Mouse (Mus musculus) stomach, embryonic 14.5 days (tissue): ENCODE measurements around the gene Thsd7b. TPM values are rescaled to one million over a fixed set of nuclear protein-coding genes. Genes with fewer than 3 reads are reported as not detected.
"Not testable (repeated sequence)": the region's sequence is repeated elsewhere in the genome, so short reads cannot be mapped to it uniquely, and the experiment has no call there.

ENCODE experiments used
- ATAC-seq: fragments of 200-750 bp; cut with Nextera tagmentation; 2 replicates; pipeline ENCODE4 v1.8.0; 2017; ENCODE audit warnings: low read depth, moderate TSS enrichment; ENCODE audit not compliant: insufficient number of reproducible peaks, insufficient read depth, low FRiP score
- H3K27ac ChIP-seq: fragments of 300-500 bp; sonication (generic); 2 replicates; pipeline ENCODE4 v1.5.1; 2014; ENCODE audit warnings: mild to moderate bottlenecking, low read length, moderate library complexity, mixed read lengths
- H3K27me3 ChIP-seq: fragments of 300-500 bp; sonication (generic); 2 replicates; pipeline ENCODE4 v1.6.1; 2014; ENCODE audit warnings: low read length, control low read depth, mixed read lengths; ENCODE audit not compliant: control insufficient read depth, insufficient read depth
- H3K36me3 ChIP-seq: fragments of 300-500 bp; sonication (generic); 2 replicates; pipeline ENCODE4 v1.6.1; 2014; ENCODE audit warnings: mild to moderate bottlenecking, control low read depth, low read length, moderate library complexity, mixed read lengths; ENCODE audit not compliant: control insufficient read depth, insufficient read depth
- H3K4me1 ChIP-seq: fragments of 300-500 bp; sonication (generic); 2 replicates; pipeline ENCODE4 v1.6.1; 2014; ENCODE audit warnings: low read length, control low read depth, mixed read lengths; ENCODE audit not compliant: control insufficient read depth, insufficient read depth
- H3K4me2 ChIP-seq: fragments of 300-500 bp; sonication (generic); replicated peaks from 2 replicates; pipeline ENCODE4 v1.6.1; 2014; ENCODE audit warnings: low read depth, low read length, control low read depth
- H3K4me3 ChIP-seq: fragments of 300-500 bp; sonication (generic); 2 replicates; pipeline ENCODE4 v1.5.1; 2014; ENCODE audit warnings: low read depth, low read length, control low read depth
- H3K9ac ChIP-seq: fragments of 300-500 bp; sonication (generic); replicated peaks from 2 replicates; pipeline ENCODE4 v1.6.1; 2014; ENCODE audit warnings: low read depth, mild to moderate bottlenecking, control low read depth, low read length, moderate library complexity, mixed read lengths
- H3K9me3 ChIP-seq: fragments of 300-500 bp; sonication (generic); 2 replicates; pipeline ENCODE4 v1.6.1; 2016; ENCODE audit warnings: low read depth, low read length, control low read depth; ENCODE audit not compliant: control insufficient read depth
- WGBS: fragments of 180-500 bp; shearing (Covaris S2); extraction: QIAGEN DNeasy Blood & Tissue Kit; methylation state at CpG from one replicate; pipeline ENCODE4 v1.1.7; 2014; 5-methylcytosine and 5-hydroxymethylcytosine counted together
- polyA plus RNA-seq: library from polyadenylated mRNA; unstranded; fragments of >200 nt; fragmentation: Nextera tagmentation; extraction: Ambion mirVana; gene quantifications from 2 replicates; pipeline ENCODE4 v1.2.1, GENCODE M21; 2014

Gene Thsd7b
- polyA plus RNA-seq, 1 experiment from 2014 or later, result 2.5 TPM

DNA sequence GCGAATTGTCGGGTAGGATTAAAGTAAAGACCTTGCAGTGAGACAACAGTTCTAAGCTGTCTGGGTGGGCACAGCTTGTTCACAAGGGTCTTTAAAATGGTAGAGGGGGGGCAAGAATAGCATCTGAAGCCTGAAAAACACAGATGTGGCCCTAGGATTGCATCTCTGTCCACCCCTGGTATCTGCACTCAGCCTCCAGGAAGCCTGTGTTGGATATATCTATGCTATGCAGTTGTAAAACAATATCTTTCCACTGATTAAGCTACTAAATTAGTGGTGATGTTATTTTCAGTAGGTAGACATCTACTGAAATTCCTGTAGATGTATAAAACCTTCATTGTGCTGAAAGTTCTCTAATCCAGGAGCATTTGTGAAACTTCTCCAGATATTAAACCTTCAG, 840.4 kb downstream of the Thsd7b start:
- 92% methylated on average over 2 of the region's 2 CpGs for WGBS
- Histone ChIP-seq H3K36me3 (no peaks in the 10 kb centered on the region), H3K27me3 (no peaks in the 10 kb centered on the region), H3K9ac (no peak overlapping the region), H3K27ac (no peak overlapping the region), H3K4me1 (no peaks in the 10 kb centered on the region), H3K9me3 (no peaks in the 10 kb centered on the region), H3K4me2 (no peak overlapping the region), H3K4me3 (no peak overlapping the region)
- no peak for ATAC-seq

DNA sequence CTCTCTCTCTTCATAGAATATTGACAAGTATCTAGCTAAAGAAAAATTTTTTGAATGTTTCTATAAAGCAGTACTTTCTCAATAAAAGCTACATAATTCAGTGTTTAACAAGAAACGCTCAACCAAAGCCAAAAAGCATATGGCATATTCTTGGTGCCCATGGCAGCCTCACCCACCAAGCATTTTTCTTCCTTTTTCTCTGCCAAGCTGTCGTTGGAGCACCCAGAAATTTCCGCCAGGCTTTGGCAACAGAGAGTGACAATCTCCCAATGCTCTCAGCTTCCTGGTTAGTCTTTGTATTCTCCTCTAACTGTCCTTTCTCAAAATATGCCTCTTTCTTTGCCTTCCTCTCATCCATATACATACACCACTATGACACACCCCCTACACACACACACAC, 857.8 kb downstream of the Thsd7b start:
- ATAC-seq, result no peak
- Histone ChIP-seq H3K27ac (no peak overlapping the region), H3K4me1 (no peaks in the 10 kb centered on the region), H3K9me3 (no peaks in the 10 kb centered on the region), H3K9ac (no peak overlapping the region), H3K4me2 (no peak overlapping the region), H3K4me3 (no peak overlapping the region), H3K27me3 (no peaks in the 10 kb centered on the region), H3K36me3 (no peaks in the 10 kb centered on the region)
- 85% methylated on average over 3 of the region's 3 CpGs for WGBS

DNA sequence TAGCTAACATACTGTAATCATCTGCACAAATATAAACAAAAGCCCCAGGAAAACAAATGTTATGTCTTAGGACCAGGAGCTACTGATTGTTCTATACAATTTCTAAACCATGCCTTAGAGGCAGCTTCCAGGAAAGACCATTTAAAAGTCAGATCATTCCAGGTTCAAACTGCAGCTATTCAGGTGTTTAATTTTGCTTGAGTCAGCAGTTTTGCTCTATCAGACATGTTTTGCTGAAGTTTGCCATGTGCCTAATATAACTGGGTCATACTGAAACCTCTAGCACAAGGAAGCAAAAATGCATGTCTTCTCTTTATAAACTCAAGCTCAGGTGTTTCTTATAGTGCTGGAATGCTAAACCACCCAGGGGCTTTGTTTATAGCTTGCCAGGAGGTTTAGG, 893.1 kb downstream of the Thsd7b start:
- Histone ChIP-seq H3K4me1 (no peaks in the 10 kb centered on the region), H3K27me3 (no peaks in the 10 kb centered on the region), H3K9ac (no peak overlapping the region), H3K9me3 (no peaks in the 10 kb centered on the region), H3K4me2 (no peak overlapping the region), H3K27ac (no peak overlapping the region), H3K4me3 (no peak overlapping the region), H3K36me3 (no peaks in the 10 kb centered on the region)
- ATAC-seq, result no peak

DNA sequence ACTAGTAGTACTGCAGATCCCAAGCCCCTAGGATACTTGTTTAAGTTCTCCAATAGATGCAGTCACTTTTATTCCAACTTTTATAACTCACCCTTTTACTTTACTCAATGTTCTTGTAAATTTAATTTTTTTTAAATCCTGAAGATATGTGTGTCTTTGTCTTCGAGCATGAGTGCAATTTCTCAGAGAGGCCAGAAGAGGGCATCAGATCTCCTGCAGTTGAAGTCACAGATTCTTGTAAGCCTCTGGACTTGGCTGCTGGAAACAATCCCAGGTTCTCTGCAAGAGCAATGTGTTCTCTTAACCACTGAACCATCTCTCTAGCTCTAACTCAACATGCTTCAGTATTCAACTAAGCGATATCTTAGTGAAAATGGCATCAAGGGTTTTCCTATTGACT, 894.2 kb downstream of the Thsd7b start:
- 70% methylated on average over 2 of the region's 2 CpGs for WGBS
- H3K4me2 ChIP-seq, result no peak overlapping the region
- no peaks in the 10 kb centered on the region for H3K27me3 ChIP-seq
- no peak overlapping the region for H3K27ac ChIP-seq
- H3K36me3 ChIP-seq, result no peaks in the 10 kb centered on the region
- no peaks in the 10 kb centered on the region for H3K9me3 ChIP-seq
- ATAC-seq, result no peak
- no peak overlapping the region for H3K9ac ChIP-seq
- H3K4me1 ChIP-seq, result no peaks in the 10 kb centered on the region
- no peak overlapping the region for H3K4me3 ChIP-seq

DNA sequence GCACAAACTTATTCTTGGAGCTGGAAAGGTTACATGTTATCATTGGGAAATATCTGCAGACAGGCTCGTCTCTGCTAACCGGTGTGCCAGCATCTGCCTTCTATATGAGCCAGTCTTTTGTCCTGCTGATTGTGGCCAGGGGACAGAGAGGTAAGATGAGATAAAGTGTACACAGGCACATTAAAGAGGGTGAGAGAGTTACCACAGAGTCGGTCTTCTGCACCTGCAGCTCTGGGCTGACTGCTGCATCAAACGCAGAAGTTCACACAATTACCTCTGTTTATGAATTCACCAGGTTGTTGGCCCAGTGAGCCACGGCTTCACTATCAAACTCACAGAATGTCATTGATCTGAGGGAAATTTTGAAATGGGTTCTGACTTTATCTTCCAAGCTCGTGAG, 896.8 kb downstream of the Thsd7b start:
- Histone ChIP-seq H3K36me3 (no peaks in the 10 kb centered on the region), H3K27me3 (no peaks in the 10 kb centered on the region), H3K9ac (no peak overlapping the region), H3K4me3 (no peak overlapping the region), H3K4me2 (no peak overlapping the region), H3K9me3 (no peaks in the 10 kb centered on the region), H3K4me1 (no peaks in the 10 kb centered on the region), H3K27ac (no peak overlapping the region)
- 67% methylated on average over 6 of the region's 6 CpGs for WGBS
- ATAC-seq, result no peak

DNA sequence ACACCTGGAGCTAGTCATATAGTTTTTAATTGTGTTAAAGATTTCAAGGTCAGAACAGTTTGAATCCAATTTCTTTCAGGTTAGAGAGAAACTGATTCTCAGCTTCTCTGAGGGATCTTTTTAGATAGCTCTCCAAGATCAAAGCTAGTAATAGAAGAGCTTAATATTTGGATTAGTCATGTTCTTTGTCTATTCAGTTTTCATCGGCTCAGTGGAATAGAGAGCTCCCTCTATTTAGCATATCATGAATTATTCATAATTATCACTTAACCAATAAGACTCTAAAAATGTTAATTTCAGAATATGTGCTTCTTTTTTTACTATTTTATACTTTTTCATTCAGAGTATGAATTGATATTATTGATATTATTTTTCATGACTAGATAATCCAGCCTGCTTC, 897.2 kb downstream of the Thsd7b start:
- no peak overlapping the region for H3K4me3 ChIP-seq
- WGBS, result 80% methylated on average over 1 of the region's 1 CpGs
- ATAC-seq, result no peak

DNA sequence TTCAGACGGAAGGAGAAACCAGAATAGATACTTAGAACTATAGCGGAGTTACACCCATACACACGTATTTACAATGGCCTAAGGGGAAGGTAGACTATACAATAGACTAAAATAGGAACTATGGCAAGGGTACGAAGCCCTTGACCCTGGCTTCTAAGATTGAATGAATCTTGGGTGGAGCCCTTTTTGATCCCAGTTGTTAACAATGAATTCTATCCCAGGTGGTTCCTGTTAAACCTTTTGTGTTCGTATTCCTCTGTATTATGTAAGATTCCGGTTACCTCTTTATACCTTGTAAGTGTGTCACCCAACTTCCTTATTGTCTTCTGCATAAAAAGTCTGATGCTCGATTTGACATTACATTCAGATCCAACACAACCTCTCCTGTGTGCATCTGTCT, 913.7 kb downstream of the Thsd7b start:
- not testable (repeated sequence) for H3K27me3 ChIP-seq, H3K9ac ChIP-seq, H3K4me3 ChIP-seq, H3K27ac ChIP-seq, H3K4me1 ChIP-seq, H3K36me3 ChIP-seq, H3K4me2 ChIP-seq, H3K9me3 ChIP-seq, ATAC-seq
- 84% methylated on average over 7 of the region's 7 CpGs for WGBS

More for the DNA sequence above, 897.2 kb downstream of the Thsd7b start:
- Histone ChIP-seq H3K9ac (no peak overlapping the region), H3K27ac (no peak overlapping the region), H3K4me1 (no peaks in the 10 kb centered on the region), H3K9me3 (no peaks in the 10 kb centered on the region), H3K36me3 (no peaks in the 10 kb centered on the region), H3K4me2 (no peak overlapping the region), H3K27me3 (no peaks in the 10 kb centered on the region)

DNA sequence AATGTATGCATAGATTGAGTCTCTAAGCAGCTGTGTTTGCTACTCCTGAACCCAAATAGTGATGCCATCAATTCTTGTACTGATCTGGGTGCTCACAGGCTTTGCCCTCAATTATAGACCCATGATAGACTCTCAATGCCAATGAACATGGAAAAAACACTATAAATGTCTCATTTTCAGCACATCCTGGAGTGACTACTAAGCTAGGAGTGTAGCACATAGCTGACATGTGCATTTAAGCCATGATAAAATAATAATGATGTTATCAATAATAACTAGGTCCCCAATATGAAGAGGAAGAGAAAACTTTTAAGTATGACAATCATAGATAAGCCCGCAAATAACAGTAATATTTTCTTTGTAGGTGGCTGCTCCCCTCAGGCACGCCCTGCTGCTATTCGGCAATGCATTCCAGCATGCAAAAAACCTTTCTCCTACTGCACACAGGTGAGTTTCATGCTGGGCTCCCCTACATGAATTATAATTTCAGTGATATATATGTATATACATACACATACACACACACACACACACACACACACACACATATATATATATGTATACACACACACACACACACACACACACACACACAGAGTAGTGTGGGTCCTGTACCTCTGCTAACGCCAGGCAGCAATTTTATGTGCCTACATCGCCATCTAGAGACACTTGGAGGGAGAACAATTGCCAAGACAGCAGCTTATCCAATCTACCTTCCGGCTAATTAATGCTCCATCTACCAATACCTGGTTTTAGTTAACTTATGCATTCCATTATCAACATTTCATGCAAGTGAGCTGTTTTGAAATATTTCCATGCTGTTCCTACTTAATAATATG, 919.3 kb downstream of the Thsd7b start:
- H3K27me3 ChIP-seq, result no peaks in the 10 kb centered on the region
- WGBS, result 42% methylated on average over 6 of the region's 6 CpGs
- no peaks in the 10 kb centered on the region for H3K4me1 ChIP-seq
- H3K4me3 ChIP-seq, result no peak overlapping the region
- no peak for ATAC-seq
- H3K9ac ChIP-seq, result no peak overlapping the region
- H3K9me3 ChIP-seq, result no peaks in the 10 kb centered on the region
- H3K36me3 ChIP-seq, result no peaks in the 10 kb centered on the region
- H3K4me2 ChIP-seq, result no peak overlapping the region
- no peak overlapping the region for H3K27ac ChIP-seq

DNA sequence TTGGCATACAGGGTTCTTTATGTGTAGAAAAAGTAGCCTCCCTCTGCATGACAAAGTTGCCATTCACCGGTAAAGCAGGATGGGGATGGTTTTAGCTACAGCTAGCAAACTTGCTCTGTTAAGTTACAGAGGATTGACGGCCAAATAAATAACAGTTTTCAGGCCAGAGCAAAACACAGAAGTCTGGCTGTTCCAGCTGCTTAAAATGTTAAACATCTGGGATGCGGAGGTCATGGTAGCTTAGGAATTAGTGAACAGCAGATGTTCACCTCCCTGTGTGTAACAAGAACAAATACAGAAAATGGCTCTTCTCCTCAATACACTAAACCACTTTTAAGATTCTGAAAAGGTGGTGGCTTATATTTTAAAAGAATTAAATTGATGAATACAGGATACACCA, 944.3 kb downstream of the Thsd7b start:
- ATAC-seq, result no peak
- 56% methylated on average over 3 of the region's 3 CpGs for WGBS
- Histone ChIP-seq H3K9ac (no peak overlapping the region), H3K4me3 (no peak overlapping the region), H3K4me1 (no peaks in the 10 kb centered on the region), H3K27ac (no peak overlapping the region), H3K4me2 (no peak overlapping the region), H3K27me3 (no peaks in the 10 kb centered on the region), H3K9me3 (no peaks in the 10 kb centered on the region), H3K36me3 (no peaks in the 10 kb centered on the region)
